Mouse (Mus musculus): ENCODE results near the gene Stom.

DNA sequence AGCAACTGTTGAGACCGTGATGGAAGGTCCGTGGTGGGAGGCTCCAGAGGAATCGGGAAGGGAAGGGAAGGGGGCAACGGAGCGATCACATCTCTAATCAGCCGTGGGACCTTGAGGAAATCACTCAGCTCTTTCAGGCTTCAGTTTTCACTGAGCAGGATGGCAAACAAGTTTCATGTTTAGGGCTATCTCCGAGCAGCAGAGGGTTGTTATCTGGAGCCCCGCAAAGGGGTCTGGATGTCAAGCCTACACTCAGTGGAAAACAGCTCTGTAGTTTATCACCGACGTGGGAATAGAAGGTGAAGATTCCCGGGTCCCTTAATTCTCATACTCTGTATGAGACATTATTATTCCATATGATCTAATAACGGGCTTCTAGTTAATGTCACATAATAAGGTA lies 18.4 kb downstream of the Stom start:
- TF ChIP-seq CTCF (conservative IDR thresholded peaks at IDR 0.05; ENCODE audit: low read length): no peak
- no peak for TF ChIP-seq NANOG (IDR thresholded peaks at IDR 0.05; ENCODE audit: borderline replicate concordance, low read length)

All from E14TG2a.4 (cell line).